Mouse (Mus musculus) sigmoid colon, adult 10 weeks (tissue): Measurements from ENCODE around the gene Tmem127. TPM values are rescaled to one million over a fixed set of nuclear protein-coding genes. Genes with fewer than 3 reads are reported as not detected.

Experiments used
- polyA plus RNA-seq: library from polyadenylated mRNA; stranded (reverse); fragments of 350-450 nt; fragmentation: Illumina TruSeq; extraction: RNeasy Lipid Tissue Mini Kit (QIAGEN cat#74804); gene quantifications from one replicate; pipeline ENCODE4 v1.2.3, GENCODE M21; 2014; ENCODE audit warnings: low read depth, low replicate concordance

Tmem127 gene
- polyA plus RNA-seq = 73.6 TPM

DNA sequence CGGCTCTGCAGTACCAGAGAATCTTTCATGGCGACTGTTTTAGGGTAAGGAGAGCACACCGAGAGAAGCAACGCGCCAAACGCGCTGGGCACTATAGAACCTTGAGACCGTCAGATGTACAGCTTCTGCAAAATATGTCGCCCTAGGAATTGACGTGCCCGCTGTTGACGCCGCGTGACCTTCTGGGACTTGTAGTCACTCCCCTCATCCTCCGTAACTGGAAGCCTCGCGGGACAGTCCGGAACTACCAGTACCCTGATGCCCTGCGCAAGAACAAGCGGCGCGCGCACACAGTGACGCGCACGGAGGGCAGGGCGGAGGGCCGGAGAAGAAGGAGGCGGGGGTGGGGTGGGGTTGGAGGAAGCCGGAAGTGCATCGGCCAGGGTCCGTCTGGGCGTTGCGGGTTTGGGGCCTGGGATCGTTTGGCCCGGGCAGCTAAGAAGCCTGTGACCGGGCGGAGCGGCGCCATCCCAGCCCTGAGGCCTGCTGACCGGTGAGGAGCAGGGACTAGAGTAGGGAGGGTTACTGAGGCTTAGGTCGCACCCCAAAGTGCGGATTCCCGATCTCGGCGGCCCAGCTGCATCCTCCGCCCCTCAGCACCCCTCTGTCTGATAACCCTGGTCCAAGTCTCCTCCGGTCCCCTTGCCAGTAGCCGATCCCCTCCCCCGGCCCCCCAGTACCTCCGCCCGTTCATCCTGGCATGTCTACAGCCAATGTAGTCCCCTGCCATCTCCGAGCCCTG is at the start of gene Tmem127, which contains the start of gene Ciao1:
Gene Tmem127, plus strand, starts transcription at position 317 of the 742 bp plus-strand sequence.
Gene Ciao1, minus strand, starts transcription at position 225 of the 742 bp plus-strand sequence.

GRCm38 (mm10) chr2:127207547-127208451 is 39.9 kb upstream of the Tmem127 start, which contains the start of the genes 1810024B03Rik and Snrnp200:
TSS of gene 1810024B03Rik (minus strand) at chr2:127208280.
TSS of gene Snrnp200 (plus strand) at chr2:127208386.

GRCm38 (mm10) chr2:127269491-127270299 is 22.0 kb downstream of the Tmem127 start, which contains the start of gene Stard7:
TSS of gene Stard7 (plus strand) at chr2:127270218.

Other genes starting within 250 kb of the Tmem127 start
- 26.5 TPM for gene Ap4e1, start 239.2 kb upstream of the Tmem127 start, polyA plus RNA-seq
- 19.1 TPM for gene Blvra, start 177.2 kb upstream of the Tmem127 start, polyA plus RNA-seq
- gene Ncaph, start 114.0 kb upstream of the Tmem127 start, polyA plus RNA-seq = 12.3 TPM
- gene Itpripl1, start 104.5 kb upstream of the Tmem127 start, polyA plus RNA-seq = 1.2 TPM
- gene 1810024B03Rik, start 39.6 kb upstream of the Tmem127 start, polyA plus RNA-seq = 1.4 TPM
- 27.1 TPM for gene Snrnp200, start 39.5 kb upstream of the Tmem127 start, polyA plus RNA-seq
- gene Ciao1, start 92 bp upstream of the Tmem127 start, polyA plus RNA-seq = 24.5 TPM
- gene Stard7, start 22.3 kb downstream of the Tmem127 start, polyA plus RNA-seq = 145 TPM
- 0.41 TPM for gene Dusp2, start 88.3 kb downstream of the Tmem127 start, polyA plus RNA-seq
- gene Astl, start 90.7 kb downstream of the Tmem127 start, polyA plus RNA-seq = not detected
- gene Adra2b, start 115.3 kb downstream of the Tmem127 start, polyA plus RNA-seq = not detected
- gene Gpat2, start 177.3 kb downstream of the Tmem127 start, polyA plus RNA-seq = not detected
- 6.5 TPM for gene Fahd2a, start 196.7 kb downstream of the Tmem127 start, polyA plus RNA-seq